Mouse (Mus musculus) testis, adult 2 months (tissue): ENCODE results near the gene Tmbim1.

Experiments
- CTCF ChIP-seq: fragments of 200-500 bp; IDR thresholded peaks from 2 replicates; pipeline ENCODE4 v1.5.1; 2012; ENCODE audit warnings: low read depth, mild to moderate bottlenecking, inconsistent platforms, low read length, moderate library complexity; ENCODE audit not compliant: control insufficient read depth, insufficient read depth, insufficient replicate concordance
- POLR2A ChIP-seq: fragments of 200-500 bp; IDR thresholded peaks from 2 replicates; pipeline ENCODE4 v1.6.1; 2012; ENCODE audit warnings: low read depth, mild to moderate bottlenecking, inconsistent platforms, low read length, moderate library complexity; ENCODE audit not compliant: control insufficient read depth

GRCm38 (mm10) chr1:74249331-74249980 lies 56.0 kb downstream of the Tmbim1 start:
- TF ChIP-seq CTCF = no peak
- TF ChIP-seq POLR2A = no peak
